Mouse (Mus musculus): Measurements from ENCODE around the gene 1700034J05Rik.

- no peak for TF ChIP-seq MYOG (IDR thresholded peaks at IDR 0.05; ENCODE audit: control insufficient read depth in 1 of 3, insufficient read depth in 1 of 3, insufficient read length in 2 of 3, low read depth in 2 of 3)
- no peak for TF ChIP-seq SRF (IDR thresholded peaks at IDR 0.05; ENCODE audit: control insufficient read depth, insufficient read length, low read depth)
- TF ChIP-seq POLR2A (IDR thresholded peaks at IDR 0.05; ENCODE audit: insufficient read length, low read depth): no peak
- no peak for TF ChIP-seq REST (IDR thresholded peaks at IDR 0.05; ENCODE audit: insufficient read depth, insufficient read length)
- TF ChIP-seq TCF12 (IDR thresholded peaks at IDR 0.05; ENCODE audit: insufficient read depth, poor library complexity, severe bottlenecking): no peak
- TF ChIP-seq CEBPB (IDR thresholded peaks at IDR 0.05; ENCODE audit: insufficient read depth, poor library complexity, severe bottlenecking): no peak
- TF ChIP-seq E2F4 (IDR thresholded peaks at IDR 0.05; ENCODE audit: insufficient read depth): no peak
- no peak for TF ChIP-seq POLR2AphosphoS2 (IDR thresholded peaks at IDR 0.05; ENCODE audit: insufficient read length, low read depth)
- no peak for TF ChIP-seq MAX (IDR thresholded peaks at IDR 0.05; ENCODE audit: low read depth)
These were observed 21.1 kb downstream of the 1700034J05Rik start for GRCm38 (mm10) chr6:146933123-146933522.
